Mouse (Mus musculus): ENCODE measurements at regions not wholly inside any gene's neighbourhood (a gene's known extent, or its start where the extent isn't known, plus 50 kb on each side); places are given as distances from the start of the nearest gene placed in this dataset.

GRCm38 (mm10) chr13:94708786-94709185 is 79.9 kb upstream of the Tbca start:
- no peak for DNase-seq (ENCODE audit: low spot score in 2 of 2)

DNA sequence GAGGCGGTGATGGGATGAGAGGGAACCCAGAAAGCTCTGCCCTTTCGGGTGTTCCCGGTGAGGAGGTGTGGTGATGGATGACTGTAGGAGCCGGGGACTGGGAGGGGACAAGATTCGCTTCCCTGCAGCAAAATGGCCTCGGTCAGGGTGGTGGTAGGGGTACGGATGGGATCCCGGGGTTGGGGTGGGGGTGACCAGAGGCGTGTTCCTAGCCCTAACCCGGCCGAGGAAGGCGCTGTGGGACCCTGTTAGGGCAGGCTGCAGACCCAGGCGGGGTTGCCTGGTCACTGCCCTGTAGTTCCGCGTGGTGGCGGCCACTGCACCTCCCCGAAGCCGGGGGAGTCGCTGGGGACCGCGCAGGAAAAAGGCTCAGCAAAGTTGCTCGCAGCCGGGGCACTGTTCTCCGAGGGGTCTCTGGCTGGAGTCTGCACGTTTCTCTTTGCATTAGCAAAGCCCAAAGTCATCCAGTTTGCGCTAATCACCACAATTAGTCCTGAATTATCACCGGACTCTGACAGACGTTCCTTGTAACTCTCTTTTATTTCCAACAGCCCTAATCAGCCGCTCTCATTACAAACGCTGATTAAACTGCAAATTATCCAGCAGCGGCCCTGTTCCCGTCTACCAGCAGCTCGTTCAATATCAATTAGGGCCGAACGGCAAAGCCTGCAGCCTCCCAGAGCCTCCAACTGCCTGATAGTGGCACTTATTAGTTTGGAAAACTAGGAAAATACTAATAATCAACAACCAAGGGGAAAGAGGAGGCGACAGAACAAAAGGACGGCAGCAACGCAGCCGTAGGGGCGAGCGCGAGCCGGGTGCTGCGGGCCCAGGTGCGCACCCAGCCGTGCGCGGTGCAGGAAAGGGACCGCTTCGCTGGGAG is 78.8 kb upstream of the Tbca start:
- DNase-seq (ENCODE audit: low spot score in 2 of 2): peak; percentile 4 to 7

GRCm38 (mm10) chr13:94710574-94711172 is 78.0 kb upstream of the Tbca start:
- no peak for DNase-seq (ENCODE audit: low spot score in 2 of 2)

- no peak for DNase-seq (ENCODE audit: low spot score in 2 of 2)
Measured at GRCm38 (mm10) chr13:94713451-94713850, 75.3 kb upstream of the Tbca start.

- DNase-seq (ENCODE audit: low spot score in 2 of 2): no peak
Measured at GRCm38 (mm10) chr13:94721625-94722024, 67.1 kb upstream of the Tbca start.
